Mouse (Mus musculus): ENCODE measurements at regions not wholly inside any gene's neighbourhood (a gene's known extent, or its start where the extent isn't known, plus 50 kb on each side); places are given as distances from the start of the nearest gene placed in this dataset.

DNA sequence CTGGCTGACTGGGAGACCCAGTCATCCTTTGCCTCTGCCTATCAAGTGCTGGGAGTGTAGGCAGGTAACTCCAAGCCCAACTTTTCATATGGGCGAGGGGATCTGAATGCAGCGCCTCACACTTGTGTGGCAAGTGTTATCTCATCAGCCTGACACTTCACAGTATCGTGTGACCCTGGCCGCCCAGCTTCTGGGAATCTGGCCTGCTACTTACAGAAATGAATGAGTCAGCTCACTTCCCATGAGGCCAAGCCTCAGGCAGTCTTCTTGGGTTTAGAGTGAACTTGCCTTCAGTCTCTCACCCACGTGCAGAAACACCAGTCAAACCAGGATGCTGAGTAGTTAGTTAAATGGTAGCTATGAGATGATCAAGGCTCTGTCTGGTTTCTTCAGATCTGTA is 156.5 kb downstream of the En1 start:
- DNase-seq (ENCODE audit: inconsistent age in 2 of 2, low spot score in 1 of 2) = peak in 1 of 2 experiments; percentile 36

DNA sequence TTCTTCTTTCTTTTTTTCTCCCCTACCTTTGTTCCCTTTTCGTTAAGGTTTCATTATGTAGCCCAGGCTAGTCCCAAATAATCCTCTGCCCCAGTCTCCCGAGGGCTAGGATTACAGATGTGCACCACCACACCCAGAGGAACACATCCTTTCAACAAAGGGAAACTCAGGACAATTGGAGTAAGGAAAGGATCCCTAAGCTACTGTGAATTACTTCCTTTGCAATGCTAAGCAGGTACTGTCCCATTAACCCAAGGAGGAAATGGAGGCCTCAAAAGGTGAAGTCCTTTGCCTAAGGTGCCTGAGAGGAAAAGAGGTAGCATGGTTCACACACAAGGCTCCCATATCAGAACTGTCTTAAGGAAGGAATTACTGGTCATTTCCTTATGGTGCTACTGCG is 157.2 kb downstream of the En1 start:
- DNase-seq (ENCODE audit: inconsistent age in 2 of 2, low spot score in 1 of 2) = no peak

DNA sequence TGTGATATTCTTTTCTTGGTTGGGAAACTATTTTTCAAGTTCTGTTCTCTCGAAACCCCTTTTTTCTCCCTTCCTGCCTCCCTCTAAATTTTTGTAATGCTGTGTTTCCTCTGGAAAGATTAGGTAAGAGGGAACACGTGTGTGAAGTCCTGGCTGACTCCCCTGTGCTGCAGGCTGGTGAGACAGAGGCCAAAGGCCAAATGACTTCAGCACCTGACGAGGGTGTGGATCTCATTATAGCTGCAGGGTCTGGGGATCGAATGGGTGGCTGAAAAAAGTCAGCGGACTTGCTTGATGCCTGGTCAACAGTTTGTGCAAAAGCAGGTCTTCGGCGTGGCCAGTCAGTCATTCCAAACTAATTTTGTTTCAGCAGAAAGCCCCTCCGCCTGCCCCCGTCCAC is 159.1 kb downstream of the En1 start:
- DNase-seq (ENCODE audit: inconsistent age in 2 of 2, low spot score in 1 of 2) = no peak

DNA sequence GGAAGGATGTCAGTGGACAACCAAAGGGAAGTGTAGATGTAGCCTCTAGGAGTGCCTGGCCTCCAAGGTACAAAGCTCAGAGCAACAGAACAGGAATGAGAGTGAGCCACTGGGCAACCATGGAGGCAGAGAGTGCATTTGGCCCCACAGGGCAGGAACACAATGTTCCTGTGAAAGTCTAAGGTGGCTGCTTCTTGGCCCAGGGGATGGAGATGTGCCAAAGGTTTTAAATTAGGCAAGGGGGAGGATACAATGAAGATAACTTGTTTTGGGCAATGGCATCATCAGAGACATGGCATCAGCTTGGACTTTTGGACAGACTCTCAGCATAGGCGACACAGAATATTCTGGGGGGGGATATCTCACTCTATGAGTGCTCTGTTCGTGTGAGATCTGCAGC is 160.3 kb downstream of the En1 start:
- DNase-seq (ENCODE audit: inconsistent age in 2 of 2, low spot score in 1 of 2) = no peak

DNA sequence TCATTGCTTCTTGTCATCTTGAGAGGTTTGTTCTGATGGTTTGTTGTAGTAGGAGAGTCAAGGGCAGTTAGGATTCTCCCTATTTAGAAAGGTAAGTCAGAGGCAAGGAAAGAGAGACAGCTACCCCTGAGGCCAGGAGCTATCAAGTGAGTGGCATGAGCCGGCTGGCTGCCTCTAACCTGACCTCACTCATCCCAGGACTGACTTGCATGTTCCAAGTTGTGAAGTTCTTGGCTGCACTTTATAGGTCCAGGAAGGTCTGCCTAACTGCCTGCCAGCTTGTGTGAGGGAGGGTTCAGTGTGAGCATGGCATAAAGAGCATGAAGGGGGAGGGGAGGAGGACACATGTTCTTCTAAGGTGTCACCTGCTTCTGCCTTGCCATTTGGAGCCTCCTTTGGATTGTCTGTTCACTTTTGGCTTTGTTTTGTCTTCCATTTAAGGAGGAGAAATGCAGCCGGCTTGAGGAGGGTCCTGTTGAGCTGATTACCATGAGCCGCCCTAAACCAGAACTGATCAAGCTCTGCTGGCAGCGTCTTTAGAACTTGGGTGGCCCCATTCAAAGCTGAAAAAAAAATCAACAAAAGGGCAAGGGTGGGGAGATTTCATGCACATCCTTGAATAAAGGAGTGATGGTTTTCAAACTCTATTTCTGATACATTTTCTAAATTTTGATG is 160.8 kb downstream of the En1 start:
- DNase-seq (ENCODE audit: inconsistent age in 2 of 2, low spot score in 1 of 2) = no peak

DNA sequence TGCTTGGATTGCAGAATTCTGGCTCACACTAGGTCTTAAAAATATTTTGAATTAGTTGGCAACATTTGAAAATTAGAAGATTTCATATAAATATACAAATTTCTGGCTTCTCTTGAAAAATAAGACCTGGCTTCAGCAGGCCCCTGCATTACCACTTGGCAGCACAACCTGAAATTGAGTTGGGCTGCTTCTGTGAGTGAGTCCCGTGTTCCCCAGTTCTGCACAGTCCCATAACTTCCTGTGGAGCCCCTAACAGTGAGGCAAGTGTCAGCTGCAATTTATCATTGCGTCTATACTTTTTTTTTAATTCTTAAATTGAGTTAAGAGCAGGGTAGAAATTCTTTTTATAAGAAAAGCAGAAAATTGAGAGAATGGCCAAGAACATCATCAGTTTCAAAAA is 164.8 kb downstream of the En1 start:
- DNase-seq (ENCODE audit: inconsistent age in 2 of 2, low spot score in 1 of 2) = no peak

DNA sequence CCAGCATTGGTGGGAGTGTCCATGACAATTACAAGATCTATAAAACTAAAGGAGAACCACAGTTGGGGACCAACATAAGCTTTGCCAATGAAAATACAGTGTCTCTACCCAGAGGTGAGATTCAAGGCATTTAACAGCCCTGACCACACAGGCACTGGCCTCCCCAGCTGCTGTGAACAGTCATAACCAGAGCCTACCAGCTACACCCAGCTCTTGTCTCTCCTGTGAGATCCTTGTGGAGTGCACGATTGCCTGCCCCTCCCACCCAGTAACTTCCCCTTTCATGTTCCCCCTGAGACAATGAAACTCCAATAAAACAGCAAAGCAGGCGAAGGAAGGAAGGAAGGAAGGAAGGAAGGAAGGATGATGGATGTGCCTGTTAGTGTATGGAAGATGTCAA is 169.1 kb downstream of the En1 start:
- no peak for DNase-seq (ENCODE audit: inconsistent age in 2 of 2, low spot score in 1 of 2)

DNA sequence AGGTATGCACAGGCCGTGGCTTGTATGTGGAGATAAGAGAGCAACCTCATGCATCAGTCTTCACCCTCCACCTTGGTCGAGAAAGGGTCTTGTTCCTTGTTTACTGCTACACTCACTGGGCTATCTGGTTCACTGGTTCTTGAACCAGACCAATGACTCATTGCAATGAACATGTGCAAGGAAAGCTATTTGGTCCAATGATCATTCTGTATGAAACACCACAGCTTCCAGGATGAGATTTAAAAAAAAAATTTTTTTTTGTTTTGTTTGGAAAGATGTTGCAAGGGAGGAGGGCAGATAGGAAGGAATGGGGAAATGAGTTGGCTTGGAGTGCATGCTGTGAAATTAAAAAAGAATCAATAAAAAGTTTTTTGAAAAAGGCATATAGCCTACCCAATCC is 174.7 kb downstream of the En1 start:
- no peak for DNase-seq (ENCODE audit: inconsistent age in 2 of 2, low spot score in 1 of 2)

DNA sequence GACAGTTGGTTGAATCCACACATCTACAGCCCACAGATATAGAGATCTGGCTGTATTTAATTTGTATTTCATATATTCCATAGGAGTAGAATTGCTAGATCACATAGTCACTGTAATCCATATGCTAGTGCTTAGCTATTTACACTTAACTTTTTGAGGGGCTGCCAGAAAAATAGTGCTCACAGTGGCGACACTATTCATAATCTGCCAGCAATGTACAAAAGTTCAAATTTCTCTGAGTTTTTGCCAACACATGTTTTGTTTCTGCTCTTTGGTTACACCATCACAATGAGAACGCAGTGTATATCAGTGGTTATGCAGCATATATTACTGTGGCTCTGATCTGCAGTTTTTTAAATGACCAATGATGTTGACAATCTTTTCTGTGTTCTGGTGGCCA is 175.2 kb downstream of the En1 start:
- DNase-seq (ENCODE audit: inconsistent age in 2 of 2, low spot score in 1 of 2) = no peak

DNA sequence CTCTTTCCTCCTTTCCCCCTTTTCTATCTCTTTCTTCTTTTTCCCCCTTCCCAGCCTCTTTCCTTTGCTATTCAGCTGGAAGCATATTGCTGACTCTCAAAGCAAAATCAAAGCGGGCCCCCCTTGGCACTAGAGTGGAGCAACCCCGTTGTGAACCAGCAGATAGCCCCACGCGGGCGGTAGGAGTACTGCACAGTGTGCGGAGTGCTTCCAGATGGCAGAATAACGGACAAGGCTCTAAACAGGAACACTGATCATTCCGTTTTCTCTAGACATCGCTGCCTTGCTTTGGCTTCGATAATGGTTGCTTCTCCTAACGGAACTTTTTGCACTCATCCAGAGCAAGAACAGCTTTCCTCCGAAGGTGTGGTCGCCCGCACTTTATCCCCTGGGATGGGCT is 193.0 kb downstream of the En1 start:
- DNase-seq (ENCODE audit: inconsistent age in 2 of 2, low spot score in 1 of 2) = no peak

DNA sequence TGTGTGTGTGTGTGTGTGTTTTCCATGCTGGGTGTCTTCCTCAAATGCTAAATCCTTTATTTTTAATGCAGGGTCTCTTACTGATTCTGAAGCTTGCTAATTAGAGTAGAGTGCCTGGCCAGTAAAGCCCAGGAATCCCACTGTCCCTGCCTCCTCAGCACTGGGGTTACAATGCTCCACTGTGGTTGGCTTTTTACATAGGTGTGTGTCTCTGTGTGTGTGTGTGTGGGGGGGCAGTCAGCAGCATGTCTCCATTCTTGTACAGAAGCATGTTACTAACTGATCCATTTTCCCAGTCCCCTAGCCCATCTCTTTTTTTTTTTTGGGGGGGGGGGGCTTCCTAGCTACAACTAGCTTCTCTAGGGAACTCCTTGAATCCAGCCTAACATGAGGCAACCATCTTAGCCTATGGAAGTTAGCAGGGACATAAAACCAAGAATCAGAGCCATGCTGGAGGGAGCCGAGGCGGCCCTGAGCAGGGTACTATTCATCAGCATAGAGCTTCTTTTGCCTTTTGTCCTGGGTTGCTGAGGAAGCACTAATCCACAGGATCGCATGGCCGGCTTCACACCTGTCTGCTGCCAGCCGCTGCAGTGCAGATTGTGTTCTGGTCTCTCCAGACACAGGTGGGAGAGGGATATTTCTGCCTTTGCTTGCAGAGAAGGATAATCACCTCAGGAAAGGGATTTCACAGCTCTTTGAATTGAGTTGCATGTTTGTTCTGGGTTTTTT is 199.2 kb downstream of the En1 start:
- no peak for DNase-seq (ENCODE audit: inconsistent age in 2 of 2, low spot score in 1 of 2)

DNA sequence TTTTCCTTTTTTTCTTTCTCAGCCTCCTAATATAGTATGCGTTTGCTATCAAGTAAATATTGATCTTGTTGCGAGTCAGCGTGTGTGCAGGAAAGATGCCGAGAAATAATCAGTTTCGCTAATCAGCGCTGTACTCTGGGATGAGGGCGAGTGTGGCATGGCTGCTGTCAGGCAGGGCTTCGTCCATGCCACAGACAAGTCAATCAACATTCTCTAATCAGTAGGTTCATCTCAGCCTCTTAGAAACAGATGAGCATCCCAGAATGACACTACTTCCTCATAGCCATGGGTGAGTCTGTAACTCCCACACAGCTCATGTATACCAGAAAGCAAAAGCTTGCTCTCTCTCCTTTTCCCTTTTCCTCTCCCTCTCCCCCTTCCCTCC is 199.8 kb downstream of the En1 start:
- DNase-seq (ENCODE audit: inconsistent age in 2 of 2, low spot score in 1 of 2) = no peak

DNA sequence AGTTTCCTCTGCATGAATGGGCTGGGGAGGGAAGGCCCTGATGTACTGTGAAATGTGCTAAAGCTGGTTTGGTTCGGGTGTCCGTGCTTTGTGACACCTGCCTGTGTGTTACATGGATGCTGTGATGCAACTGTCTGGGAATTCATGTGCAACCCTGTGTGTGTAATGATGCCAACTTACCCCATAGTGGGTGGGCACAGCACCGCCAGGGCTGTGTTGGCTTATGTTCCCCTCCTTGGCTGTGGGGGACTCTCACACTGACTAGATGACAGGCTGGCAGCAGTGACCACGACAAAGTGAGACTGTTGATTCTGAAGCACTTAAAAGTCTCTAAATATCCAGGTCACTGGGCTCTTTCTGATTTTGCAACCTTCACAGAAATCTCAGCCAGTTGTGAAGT is 212.2 kb downstream of the En1 start:
- DNase-seq (ENCODE audit: inconsistent age in 2 of 2, low spot score in 1 of 2) = peak in 1 of 2 experiments; percentile 46

DNA sequence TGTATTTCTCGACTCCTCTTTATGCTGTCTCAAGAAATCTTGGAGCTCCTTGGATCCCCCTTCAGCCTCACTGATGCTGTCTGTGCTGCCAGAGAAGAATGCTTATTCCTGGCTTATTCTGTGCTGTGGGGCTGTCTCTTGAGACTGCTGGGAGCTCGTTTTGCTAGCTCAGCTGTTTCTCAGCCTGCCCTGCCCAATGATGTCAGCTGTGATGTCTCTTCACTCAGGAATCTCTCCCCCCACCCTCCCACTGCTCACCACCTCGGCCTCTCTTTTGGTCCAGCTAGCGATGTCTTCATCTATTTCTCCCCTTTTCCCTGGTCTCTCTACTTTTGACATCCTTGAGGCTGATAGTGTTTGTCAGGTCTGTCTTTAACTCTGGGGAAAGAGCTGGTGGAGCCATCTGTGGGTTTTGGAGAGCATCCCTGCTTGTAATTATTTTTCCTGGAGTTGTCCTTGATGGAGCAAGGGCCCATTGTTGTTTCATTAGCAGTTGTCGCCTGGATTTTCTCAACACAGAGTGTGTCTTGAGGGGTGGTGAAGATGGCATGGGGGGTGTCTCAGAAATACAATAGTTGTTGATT is 214.1 kb downstream of the En1 start:
- DNase-seq (ENCODE audit: inconsistent age in 2 of 2, low spot score in 1 of 2) = no peak

DNA sequence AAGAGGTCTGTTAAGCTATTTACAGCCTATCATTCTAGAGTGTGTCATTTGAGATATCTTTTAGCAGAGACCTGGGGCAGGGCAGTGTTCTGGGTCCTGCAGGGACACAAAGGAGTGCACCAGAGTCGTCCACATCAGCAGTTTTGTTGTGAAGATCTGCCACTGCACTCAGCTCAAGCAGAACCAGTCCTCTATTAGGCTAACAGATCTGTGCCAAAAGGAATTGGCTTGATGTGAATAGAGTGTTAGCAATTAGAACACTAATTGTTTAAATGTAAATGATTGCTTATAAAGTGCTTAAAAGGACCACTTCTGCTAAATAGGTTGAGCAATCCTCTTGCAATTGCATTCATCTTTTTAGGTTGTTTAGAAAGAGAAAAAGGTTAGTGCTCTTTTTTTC is 215.3 kb downstream of the En1 start:
- no peak for DNase-seq (ENCODE audit: inconsistent age in 2 of 2, low spot score in 1 of 2)

DNA sequence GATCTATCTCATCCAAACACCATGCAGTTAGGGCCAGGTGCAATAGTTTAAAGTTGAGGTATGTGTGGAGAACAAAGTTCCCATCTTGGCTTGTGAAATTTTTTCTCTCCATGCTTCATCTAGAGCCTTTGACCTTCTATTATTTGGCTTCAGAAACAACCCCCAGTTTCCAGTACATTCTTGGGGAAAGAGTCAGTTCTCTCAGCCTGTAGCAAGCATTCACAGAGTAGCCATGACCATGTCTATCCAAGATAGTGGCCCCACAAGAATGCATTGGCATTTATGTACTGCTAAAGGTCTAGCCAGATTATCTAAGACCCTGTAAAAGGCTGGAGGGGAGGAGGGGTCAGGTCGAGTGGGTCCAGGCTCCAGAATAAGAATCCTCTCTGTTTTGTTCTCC is 229.8 kb downstream of the En1 start:
- DNase-seq (ENCODE audit: inconsistent age in 2 of 2, low spot score in 1 of 2) = no peak

DNA sequence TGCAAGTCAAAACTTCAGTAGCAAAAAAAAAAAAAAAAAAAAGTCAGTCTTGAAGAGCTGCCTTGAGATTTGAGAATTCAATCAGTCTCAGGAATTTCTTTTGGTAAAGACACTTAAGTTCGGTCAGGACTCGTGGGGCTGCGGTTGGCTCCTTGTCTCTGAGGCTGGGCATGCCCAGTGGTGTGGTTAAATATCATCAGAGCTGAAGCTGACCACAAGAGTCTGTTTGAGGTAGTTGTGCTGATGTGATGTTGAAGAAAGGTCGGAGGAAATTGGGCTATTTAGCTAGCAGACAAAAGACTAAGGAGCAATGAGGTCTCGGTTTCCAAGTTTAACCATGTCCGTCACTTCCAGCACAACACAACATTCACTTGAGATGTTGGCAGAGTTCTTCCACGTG is 240.4 kb downstream of the En1 start:
- DNase-seq (ENCODE audit: inconsistent age in 2 of 2, low spot score in 1 of 2) = no peak

DNA sequence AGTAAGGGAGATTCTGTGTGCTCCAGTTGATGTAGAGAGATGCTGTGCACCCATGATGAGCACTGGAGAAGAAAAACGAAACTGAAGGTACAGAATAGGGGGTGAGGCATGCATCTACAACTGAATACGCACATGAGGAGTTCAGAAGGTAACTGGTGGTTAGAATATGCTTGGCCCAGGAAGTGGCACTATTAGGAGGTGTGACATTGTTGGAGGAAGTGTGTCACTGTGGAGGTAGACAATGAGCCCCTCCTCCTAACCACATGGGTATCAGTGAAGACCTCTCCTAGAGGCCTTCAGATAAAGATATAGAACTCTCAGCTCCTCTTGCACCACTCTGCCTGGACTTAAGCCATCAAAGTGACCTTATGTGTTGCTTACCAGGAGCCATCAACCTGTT is 243.9 kb downstream of the En1 start:
- no peak for DNase-seq (ENCODE audit: inconsistent age in 2 of 2, low spot score in 1 of 2)

DNA sequence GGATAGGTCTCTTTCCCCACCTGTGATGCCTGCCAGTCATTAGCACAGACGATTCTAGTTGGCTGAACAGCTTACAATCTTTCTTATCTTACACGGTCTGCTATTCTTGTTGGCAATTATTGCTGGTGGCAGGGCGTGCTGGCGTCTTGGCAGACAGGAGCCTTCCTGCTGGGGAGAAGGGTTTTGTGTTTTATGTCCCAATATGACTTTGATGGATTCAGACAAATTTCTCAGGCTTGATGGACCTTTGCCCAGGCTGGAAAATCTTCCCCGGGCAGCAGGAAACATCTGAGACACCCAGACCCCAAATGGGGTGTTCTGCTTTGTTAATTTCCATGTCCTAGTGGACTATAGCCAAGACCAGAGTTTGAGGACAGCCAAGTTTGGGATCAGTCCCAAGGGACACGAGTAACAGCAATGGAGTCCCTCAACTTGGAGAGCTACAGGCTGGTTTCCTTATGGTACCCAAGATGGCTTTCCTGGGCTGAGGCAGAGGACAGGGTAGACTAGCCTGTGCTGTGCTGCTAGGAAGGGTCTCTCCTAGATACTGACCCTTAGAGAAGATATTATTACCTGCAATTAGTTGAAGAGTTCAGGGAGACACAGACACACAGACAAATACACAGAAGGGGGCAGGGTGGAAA is 249.8 kb downstream of the En1 start:
- DNase-seq (ENCODE audit: inconsistent age in 2 of 2, low spot score in 1 of 2) = no peak

DNA sequence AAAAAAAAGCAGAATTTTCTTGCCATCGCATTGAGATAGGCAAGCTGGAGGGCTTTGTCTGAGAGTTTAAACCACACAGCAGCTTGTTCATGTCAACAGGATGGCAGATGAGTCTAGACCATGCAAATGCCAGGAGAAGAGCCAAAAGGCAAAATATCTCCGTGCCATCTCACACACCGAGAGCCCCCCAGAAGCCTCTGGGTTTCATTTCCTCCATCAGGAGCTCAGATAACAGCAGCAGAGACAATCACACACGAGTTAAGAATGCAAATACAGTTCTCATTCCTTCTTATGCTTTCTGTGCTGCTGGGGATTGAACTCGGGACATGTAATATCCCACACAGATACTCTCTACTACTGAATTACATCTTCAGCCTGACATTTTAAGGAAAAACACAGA is 255.3 kb downstream of the En1 start:
- no peak for DNase-seq (ENCODE audit: inconsistent age in 2 of 2, low spot score in 1 of 2)

DNA sequence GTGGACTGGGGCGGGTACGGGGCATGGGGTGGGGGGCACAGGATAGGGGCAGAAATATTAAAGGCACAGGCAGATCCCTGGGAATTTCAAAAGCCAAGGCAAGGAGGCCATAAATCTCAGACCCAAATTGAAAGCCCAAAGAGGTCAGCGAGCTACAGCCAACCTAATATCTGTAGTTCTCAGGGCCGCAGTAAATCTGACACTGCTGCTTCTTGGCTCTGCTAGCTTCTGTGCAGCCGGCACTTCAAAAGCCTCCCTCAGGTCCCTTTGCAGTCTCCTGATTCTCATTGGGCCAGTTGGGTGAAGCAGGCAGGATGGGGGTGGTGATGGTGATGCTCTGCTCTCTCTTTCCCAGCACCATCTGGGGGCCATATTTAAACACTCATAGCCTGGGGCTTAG is 257.3 kb downstream of the En1 start:
- DNase-seq (ENCODE audit: inconsistent age in 2 of 2, low spot score in 1 of 2) = peak; percentile 29 to 76

DNA sequence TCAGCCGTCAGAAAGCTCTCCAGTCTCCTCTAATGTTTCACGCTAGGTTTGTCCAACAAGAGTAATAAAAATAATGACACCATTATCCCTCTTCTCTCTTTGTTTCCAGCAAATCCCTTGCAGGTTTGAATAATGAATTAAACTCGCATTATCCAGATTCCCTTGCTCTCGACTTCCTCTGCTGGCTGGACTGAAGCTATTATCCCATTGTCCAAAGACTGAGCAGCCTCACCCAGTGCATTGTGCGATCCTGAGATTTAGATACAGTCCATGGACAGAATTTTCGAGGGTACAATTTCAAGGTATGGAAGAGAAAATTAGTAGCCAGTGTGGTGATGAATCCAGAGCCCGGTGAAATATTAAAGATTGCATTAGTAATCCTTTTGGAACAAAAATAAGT is 270.3 kb downstream of the En1 start:
- DNase-seq (ENCODE audit: inconsistent age in 2 of 2, low spot score in 1 of 2) = no peak

Data from adrenal gland, adult (tissue).